Mouse (Mus musculus): ENCODE measurements around the gene Fezf1. TPM values are rescaled to one million over a fixed set of nuclear protein-coding genes. Genes with fewer than 3 reads are reported as not detected.

Fezf1 gene
- total RNA-seq, 2 experiments from 2014 or later = not detected

- intact Hi-C loops (cut with DNase I) = no loop called here
- DNase-seq = no peak
Measured at GRCm38 (mm10) chr6:23249053-23249401, 865 bp upstream of the Fezf1 start.

DNA sequence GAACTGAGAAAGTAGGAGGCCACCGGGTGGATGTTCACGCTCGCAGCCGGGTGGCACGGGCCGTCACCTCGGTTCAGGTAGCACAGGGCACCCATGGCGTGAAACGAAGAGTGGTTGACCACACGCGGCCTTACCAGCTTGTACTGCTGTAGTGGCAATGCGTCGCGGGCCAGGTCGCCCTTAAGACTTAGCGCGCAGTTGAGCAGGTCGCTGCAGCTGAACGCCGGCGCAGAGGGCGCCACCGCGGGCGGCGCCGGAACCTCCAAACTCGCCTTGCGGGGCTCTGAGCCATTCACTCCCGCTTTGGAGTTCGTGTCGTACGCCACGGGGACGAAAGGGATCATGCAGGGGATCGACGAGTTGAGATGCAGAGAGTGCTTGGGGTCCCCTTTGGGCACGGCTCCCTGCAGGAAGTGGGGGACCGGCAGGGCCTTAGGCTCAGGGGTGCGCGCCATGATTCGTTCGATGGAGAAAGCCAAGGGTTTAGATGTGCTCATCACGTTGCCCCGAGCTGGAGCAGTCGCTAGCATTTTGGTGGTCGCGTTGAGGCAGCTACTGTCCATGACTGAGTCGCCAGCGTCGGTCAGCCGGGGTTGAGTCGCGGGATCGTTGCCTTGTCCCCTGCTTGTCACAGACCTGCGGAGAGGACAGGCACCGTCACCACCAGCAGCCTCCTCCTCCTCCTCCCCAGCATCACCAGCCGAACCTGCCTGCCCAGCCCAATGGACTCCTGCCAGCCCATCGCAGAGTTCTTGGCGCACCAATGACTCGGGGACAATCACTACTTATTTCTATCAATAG lies 450 bp downstream of the Fezf1 start:
- DNase-seq = no peak
- intact Hi-C loops (cut with DNase I) = no loop called here

GRCm38 (mm10) chr6:23246790-23247511 lies 1.2 kb downstream of the Fezf1 start:
- intact Hi-C loops (cut with DNase I) = no loop called here
- no peak for DNase-seq

GRCm38 (mm10) chr6:23246061-23246789 lies 1.9 kb downstream of the Fezf1 start:
- DNase-seq = no peak
- intact Hi-C loops (cut with DNase I) = no loop called here

GRCm38 (mm10) chr6:23245545-23246011 lies 2.6 kb downstream of the Fezf1 start:
- no peak for DNase-seq
- intact Hi-C loops (cut with DNase I) = no loop called here

- intact Hi-C loops (cut with DNase I) = no loop called here
- DNase-seq = no peak
Measured at GRCm38 (mm10) chr6:23245121-23245520, 3.0 kb downstream of the Fezf1 start.

GRCm38 (mm10) chr6:23243821-23244760 lies 4.1 kb downstream of the Fezf1 start:
- no peak for DNase-seq
- intact Hi-C loops (cut with DNase I) = no loop called here

DNA sequence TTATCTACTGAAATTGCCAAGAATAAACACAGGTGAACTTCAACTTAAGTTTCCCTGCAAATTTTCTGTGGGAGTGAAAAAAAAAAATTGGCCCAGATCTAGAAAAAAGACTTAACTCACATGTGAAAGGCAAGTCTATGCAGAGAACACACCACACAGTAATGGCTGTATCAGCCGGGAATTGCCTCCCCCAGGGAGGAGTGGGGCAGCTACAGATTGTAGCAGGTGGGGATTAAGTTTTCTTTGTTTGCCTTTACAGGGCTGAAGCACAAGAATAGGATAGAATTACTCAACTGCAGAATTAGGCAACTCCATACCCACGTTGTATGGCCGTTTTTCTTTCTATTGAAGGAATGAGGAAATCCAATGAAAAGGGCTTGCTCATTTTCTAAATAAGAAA lies 36.7 kb downstream of the Fezf1 start:
- intact Hi-C loops (cut with DNase I) = no loop called here
- DNase-seq = no peak

DNA sequence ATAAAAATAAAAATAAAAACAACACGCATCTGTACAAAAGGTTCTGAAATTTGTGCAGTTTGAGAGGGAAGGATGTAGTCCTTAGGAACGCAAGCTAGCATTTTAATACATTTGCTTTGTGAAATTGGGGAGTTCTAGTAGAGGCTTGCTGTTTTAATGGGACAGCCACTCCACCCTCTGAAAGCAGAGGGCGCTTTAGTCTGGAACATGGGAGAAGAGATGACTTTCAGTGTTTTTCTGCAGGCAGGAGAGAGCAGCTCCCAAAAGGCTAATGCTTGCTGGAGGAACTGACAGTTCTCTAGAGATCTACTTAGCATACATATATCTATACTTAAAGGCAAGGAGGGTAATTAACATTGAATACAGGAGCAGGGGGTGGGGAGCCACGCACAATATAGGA lies 40.4 kb downstream of the Fezf1 start:
- DNase-seq = no peak
- intact Hi-C loops (cut with DNase I) = no loop called here

GRCm38 (mm10) chr6:23202630-23203029 lies 45.5 kb downstream of the Fezf1 start:
- intact Hi-C loops (cut with DNase I) = no loop called here

More at GRCm38 (mm10) chr6:23202630-23203029, 45.5 kb downstream of the Fezf1 start:
- no peak for DNase-seq

Other genes starting within 250 kb of the Fezf1 start
- under 1 TPM; 0.10 to 0.13 TPM for gene Aass, start 115.4 kb downstream of the Fezf1 start, total RNA-seq (2021)

Measured in gastrocnemius, postnatal 36 days (tissue).